Mouse (Mus musculus) kidney, adult 2 months (tissue): ENCODE results near the gene Scgb2a2.

Experiments used
- CTCF ChIP-seq: fragments of 200-500 bp; conservative IDR thresholded peaks from 2 replicates; pipeline ENCODE4 v1.5.1; 2011; ENCODE audit warnings: low read depth, mild to moderate bottlenecking, control low read depth, low read length, moderate library complexity, mixed read lengths; ENCODE audit not compliant: insufficient read depth, insufficient read length
- POLR2A ChIP-seq: fragments of 200-500 bp; IDR thresholded peaks from one replicate; pipeline ENCODE4 v1.6.1; 2011; ENCODE audit warnings: low read depth, low read length, control low read depth

- TF ChIP-seq CTCF = no peak
- TF ChIP-seq POLR2A = no peak
Observed at GRCm38 (mm10) chr19:9886771-9887170, 39.4 kb downstream of the Scgb2a2 start.
